Mouse (Mus musculus) bone marrow, adult 2 months (tissue): ENCODE results near the gene Taz. TPM values are rescaled to one million over a fixed set of nuclear protein-coding genes. Genes with fewer than 3 reads are reported as not detected.

Experiments
- H3K27ac ChIP-seq: fragments of 200-500 bp; 2 replicates; pipeline ENCODE4 v1.5.1; 2012; ENCODE audit warnings: low read depth, mild to moderate bottlenecking, control low read depth, inconsistent platforms, low read length; ENCODE audit not compliant: control insufficient read depth, poor library complexity, insufficient read depth
- H3K4me1 ChIP-seq: fragments of 200-500 bp; 2 replicates; pipeline ENCODE4 v1.6.1; 2011; ENCODE audit warnings: low read length; ENCODE audit not compliant: control insufficient read depth, insufficient read depth
- H3K4me3 ChIP-seq: fragments of 200-500 bp; replicated peaks from 2 replicates; pipeline ENCODE3; 2011; ENCODE audit warnings: mild to moderate bottlenecking, low read depth, low read length, control low read depth; ENCODE audit not compliant: control insufficient read depth
- CTCF ChIP-seq: fragments of 200-500 bp; IDR thresholded peaks from 2 replicates; pipeline ENCODE4 v1.5.1; 2011; ENCODE audit warnings: low read length, control low read depth; ENCODE audit not compliant: control insufficient read depth, insufficient read depth
- POLR2A ChIP-seq: fragments of 200-500 bp; IDR thresholded peaks from 2 replicates; pipeline ENCODE4 v1.6.1; 2011; ENCODE audit warnings: low read depth, mild to moderate bottlenecking, control low read depth, low read length, borderline replicate concordance; ENCODE audit not compliant: control insufficient read depth
- WGBS: fragments of 180-500 bp; shearing (Covaris S2); methylation state at CpG from one replicate; pipeline ENCODE4 v1.1.7; 2018; 5-methylcytosine and 5-hydroxymethylcytosine counted together
- polyA plus RNA-seq: library from polyadenylated mRNA; stranded (reverse); fragments of >200 nt; gene quantifications from 2 replicates; pipeline ENCODE4 v1.2.4, GENCODE M21; 2011; ENCODE audit warnings: low replicate concordance; ENCODE audit not compliant: missing spikeins, insufficient read depth, insufficient read length

Gene Taz
- polyA plus RNA-seq, 1 experiment, result 58.0 TPM

- Histone ChIP-seq H3K4me1 (no peaks in the 10 kb centered on the region; the same call in 1 of the 2 replicates), H3K4me3 (peak overlapping the region; percentile 74), H3K27ac (peak overlapping the region; percentile 53)
- TF ChIP-seq POLR2A (no peak), CTCF (no peak)
- WGBS, result 8% methylated on average over 27 of the region's 27 CpGs
These were observed 10.7 kb upstream of the Taz start for GRCm38 (mm10) chrX:74270902-74271551.

DNA sequence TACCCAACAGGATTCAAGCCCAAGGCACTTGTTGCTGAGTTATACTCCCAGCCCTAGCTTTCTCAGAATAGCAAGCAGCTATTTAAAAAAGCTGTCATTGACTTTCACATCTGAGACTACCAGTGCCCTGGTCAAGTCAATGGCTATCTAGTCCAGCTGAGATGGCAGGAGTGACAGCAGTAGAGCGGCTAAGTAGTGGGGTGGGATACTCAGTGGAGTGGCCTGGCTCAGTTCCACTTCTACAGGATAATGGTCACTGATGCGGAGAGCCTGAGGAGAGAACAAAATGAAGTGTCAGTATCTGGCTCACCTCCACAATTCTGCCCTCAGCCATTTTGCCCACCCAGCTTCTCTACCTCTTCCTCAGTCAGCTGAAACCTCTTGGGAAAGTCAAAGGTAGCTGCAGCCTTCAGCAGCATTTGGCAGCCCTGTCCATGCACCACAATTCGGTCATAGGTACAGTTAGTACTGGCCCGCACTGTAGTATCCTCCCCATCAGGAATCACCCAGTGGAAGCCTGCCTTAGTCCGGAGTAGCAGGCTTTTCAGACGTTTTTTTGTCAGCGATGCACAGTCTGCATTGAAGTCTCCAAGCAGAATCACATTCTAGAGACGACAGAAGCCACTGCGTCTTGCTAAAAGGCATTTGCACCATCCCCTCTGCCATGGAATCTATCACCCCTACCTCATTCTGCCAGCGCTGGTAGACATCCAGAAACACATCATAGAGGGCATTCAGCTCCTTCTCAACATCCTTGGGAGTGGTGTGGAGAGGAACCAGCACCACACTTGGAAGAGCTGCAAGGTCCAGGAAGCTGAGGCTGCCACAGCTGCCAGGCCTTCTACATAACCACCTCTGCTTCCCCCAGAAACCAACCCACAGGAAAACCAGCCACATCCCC lies 8.0 kb upstream of the Taz start:
- no peak overlapping the region for H3K27ac ChIP-seq
- H3K4me3 ChIP-seq, result no peak overlapping the region
- H3K4me1 ChIP-seq, result no peaks in the 10 kb centered on the region; the same call in 1 of the 2 replicates
- no peak for TF ChIP-seq POLR2A
- no peak for TF ChIP-seq CTCF
- WGBS, result 24% methylated on average over 10 of the region's 10 CpGs

DNA sequence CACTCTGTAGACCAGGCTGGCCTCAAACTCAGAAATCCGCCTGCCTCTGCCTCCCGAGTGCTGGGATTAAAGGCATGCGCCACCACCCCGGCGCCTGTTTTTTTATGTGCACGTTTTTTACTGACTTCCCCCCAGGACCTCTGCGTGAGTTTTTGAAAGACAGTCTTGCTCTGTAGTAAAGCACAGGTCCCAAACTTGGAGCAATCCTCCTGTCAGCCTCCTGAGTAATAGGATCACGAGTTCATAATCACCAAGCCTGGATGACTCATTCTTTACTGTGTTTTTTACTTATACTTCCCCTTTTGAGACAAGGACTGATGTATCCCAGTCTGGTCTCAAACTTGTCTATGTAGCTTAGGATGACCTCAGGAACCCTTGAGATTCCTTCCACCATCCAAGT lies 3.8 kb upstream of the Taz start:
- H3K4me3 ChIP-seq, result no peak overlapping the region
- WGBS, result 38% methylated on average over 8 of the region's 8 CpGs
- TF ChIP-seq POLR2A, result no peak
- no peak for TF ChIP-seq CTCF
- no peaks in the 10 kb centered on the region; the same call in 1 of the 2 replicates for H3K4me1 ChIP-seq
- no peak overlapping the region for H3K27ac ChIP-seq

DNA sequence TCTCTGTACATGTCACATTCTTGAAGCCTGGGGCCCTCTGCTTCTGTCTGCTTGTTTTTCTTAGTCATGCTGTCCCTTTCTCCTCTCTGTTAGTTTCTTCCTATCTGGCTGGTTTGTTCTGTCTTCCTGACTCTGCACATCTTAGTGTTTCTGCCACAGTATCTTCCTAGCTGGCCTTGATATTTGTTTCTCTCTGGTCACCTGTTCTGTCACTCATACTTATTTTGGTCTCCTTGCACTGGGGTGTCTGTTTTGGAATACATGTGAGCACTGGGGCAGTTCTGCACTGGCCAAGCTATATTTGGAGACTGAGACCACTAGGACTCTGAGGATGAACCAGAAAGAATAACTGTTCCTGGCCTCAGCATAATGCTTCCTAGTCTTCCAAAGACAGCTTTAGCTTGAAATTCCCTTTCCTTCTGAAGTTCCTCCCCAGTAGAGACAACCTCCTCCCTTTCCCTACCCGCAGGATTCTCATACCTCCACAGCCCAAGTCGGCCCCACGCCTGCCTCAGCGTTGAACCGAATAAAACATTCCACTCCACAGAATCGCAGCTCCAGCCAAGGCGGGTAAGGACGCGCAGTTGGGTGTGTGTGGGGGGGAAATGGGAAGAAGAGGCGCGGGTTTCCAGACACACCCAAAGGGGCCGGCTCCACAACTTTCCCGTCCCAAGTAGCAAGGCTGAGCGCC lies 526 bp upstream of the Taz start:
- peak overlapping the region; percentile 77 for H3K27ac ChIP-seq
- H3K4me1 ChIP-seq, result no peaks in the 10 kb centered on the region; the same call in none of the 2 replicates
- TF ChIP-seq POLR2A (no peak), CTCF (no peak)
- WGBS, result 8% methylated on average over 14 of the region's 14 CpGs
- H3K4me3 ChIP-seq, result peak overlapping the region; percentile 80

DNA sequence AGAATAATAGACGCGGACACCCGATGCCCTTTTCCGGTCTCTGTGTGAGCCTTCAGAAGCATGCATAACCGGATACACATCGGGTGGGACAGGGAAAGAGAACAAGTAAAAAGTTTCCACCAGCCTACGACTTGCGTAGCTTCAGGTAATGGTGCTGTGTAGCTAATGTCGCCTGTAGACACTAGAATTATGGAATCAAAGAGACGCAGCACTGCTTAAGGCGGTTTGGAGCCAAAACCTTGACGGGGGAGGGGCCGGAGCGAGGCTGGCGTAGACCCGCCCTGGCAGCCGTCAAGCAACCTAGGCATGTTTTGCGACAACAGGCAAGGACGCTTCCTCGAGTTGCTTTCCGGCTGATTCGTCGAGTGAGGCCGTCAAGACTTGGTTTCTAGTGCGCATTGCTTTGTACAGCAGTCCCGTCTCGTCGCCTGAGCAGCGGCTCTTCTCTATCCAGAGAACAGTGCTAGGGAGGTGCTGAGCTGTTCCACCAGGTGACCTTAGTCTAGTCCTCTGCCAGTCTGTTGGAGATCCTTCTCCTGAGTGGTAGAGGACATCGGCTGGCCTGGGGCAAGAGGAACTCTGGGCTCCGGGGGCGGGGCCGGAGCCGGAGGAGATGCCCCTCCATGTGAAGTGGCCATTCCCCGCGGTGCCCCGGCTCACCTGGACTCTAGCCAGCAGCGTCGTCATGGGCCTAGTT lies 831 bp downstream of the Taz start:
- Histone ChIP-seq H3K4me3 (peak overlapping the region; percentile 80), H3K4me1 (no peaks in the 10 kb centered on the region; the same call in none of the 2 replicates), H3K27ac (peak overlapping the region; percentile 77)
- TF ChIP-seq CTCF (no peak), POLR2A (peak; percentile 59)
- WGBS, result 15% methylated on average over 39 of the region's 39 CpGs

DNA sequence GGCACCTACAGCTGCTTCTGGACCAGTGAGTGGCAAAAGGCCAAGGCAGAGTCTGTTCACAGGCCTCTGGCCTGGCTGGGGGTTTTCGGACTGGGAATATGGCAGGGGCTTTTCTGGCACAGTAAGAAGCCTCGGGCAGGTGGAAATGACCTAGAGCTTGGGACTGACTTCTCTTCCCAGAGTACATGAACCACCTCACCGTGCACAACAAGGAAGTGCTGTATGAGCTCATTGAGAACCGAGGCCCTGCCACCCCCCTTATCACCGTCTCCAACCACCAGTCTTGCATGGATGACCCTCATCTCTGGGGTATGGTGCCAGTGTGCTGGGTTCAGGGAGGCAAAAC lies 1.4 kb downstream of the Taz start:
- TF ChIP-seq POLR2A (no peak), CTCF (no peak)
- no peaks in the 10 kb centered on the region; the same call in 1 of the 2 replicates for H3K4me1 ChIP-seq
- H3K4me3 ChIP-seq, result peak overlapping the region; percentile 80
- WGBS, result 16% methylated on average over 5 of the region's 5 CpGs
- H3K27ac ChIP-seq, result peak overlapping the region; percentile 77

DNA sequence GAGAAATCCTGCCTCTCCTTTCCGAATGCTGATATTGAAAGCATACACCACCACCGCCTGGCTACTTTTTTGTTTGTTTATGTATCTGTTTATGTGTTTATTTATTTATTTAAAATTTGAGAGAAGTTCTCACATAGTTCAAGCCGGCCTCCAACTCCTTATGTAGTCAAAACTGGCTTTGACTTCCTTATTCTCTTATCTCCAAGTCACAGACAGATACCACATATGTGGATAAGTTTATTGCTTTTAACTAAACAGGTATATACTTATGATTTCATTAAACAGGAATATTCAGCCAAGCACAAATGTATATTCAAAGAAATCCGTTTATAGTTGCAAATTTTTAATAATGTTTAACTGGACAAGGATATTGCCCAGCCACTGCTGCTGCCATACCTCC lies 11.7 kb downstream of the Taz start:
- Histone ChIP-seq H3K4me1 (no peaks in the 10 kb centered on the region; the same call in 1 of the 2 replicates), H3K4me3 (no peak overlapping the region), H3K27ac (no peak overlapping the region)
- WGBS, result 52% methylated on average over 4 of the region's 4 CpGs
- no peak for TF ChIP-seq POLR2A
- TF ChIP-seq CTCF, result no peak
